Mouse (Mus musculus) B cell, adult (primary cell): Measurements from ENCODE around the gene Olfr488. TPM values are rescaled to one million over a fixed set of nuclear protein-coding genes. Genes with fewer than 3 reads are reported as not detected.

Source experiments
- total RNA-seq: library from RNA; stranded (reverse); gene quantifications from 4 replicates; pipeline ENCODE4 v1.2.4, GENCODE M21; 2023; ENCODE audit not compliant: inconsistent age

Olfr488 gene
- not detected in 4 replicates for total RNA-seq

DNA sequence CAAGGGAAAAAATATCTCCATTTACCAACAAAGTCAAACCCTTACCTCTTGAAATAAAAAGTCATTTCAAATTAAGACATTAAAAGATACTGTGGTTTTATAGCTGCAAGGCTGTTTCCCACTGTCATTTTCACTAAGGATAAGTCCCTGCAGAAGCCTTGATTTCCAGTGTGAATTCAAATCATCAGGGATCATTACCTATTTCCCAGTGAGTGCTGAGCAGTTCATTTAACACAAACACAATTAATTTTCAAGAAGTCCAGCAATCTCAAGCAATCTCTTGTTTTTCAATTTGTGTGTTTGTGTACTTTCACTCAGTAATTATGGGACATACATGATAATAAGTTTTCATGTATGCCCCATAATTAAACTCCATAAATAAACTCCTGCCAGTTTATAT, at the start of gene Olfr488:
Olfr488 (minus strand) TSS at position 101 of the 400 bp plus-strand sequence.

DNA sequence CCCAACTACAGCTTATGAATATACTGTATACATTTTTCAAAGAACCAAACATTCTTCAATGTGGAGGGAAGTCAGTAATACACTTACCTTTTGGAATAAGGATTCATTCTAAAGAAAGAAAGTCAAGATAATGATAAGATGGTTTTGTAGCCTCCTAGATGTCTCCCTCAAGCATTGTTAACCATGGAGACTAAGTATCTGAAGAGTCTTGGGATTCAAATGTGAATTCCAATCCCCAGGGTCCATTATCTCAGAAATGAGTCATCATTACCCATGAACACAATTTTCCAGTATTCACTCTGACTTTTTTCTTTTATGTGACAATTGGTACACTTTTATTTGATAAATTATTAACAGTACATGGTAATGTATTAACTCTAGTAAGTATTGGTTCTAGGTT, 30.7 kb upstream of the Olfr488 start, which contains the start of gene Olfr490:
Olfr490 (minus strand) TSS at position 101 of the 400 bp plus-strand sequence.

DNA sequence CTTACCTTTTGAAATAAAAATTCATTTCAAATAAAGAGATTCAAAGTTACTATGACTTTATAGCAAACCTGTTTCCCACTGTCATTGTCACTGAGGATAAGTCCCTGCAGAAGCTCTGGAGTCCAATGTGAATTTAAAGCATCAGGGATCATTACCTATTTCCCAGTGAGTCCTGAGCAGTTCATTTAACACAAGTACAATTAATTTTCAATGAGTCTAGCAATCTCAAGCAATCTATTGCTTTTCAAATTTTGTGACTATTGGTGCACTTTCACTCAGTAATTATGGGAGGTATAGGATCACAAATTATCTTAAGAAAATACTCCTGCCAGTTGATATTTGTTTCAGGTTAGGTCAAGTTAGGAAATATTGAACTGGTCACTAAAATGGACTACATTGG, 43.6 kb downstream of the Olfr488 start, which contains the start of gene Olfr487:
Olfr487 (minus strand) TSS at position 101 of the 400 bp plus-strand sequence.

Other genes starting within 250 kb of the Olfr488 start
- gene Olfr478, start 224.4 kb downstream of the Olfr488 start, total RNA-seq, result not detected in 4 replicates
- gene Olfr479, start 207.7 kb downstream of the Olfr488 start, total RNA-seq, result not detected in 4 replicates
- not detected in 4 replicates for gene Olfr480, start 191.0 kb downstream of the Olfr488 start, total RNA-seq
- not detected in 4 replicates for gene Olfr481, start 178.5 kb downstream of the Olfr488 start, total RNA-seq
- 0.87 to 1.7 TPM (median 1.3 TPM) in 4 replicates for gene Olfr482, start 160.8 kb downstream of the Olfr488 start, total RNA-seq
- not detected in 4 replicates for gene Olfr483, start 157.5 kb downstream of the Olfr488 start, total RNA-seq
- not detected in 4 replicates for gene Olfr484, start 130.9 kb downstream of the Olfr488 start, total RNA-seq
- not detected in 4 replicates for gene Olfr485, start 98.5 kb downstream of the Olfr488 start, total RNA-seq
- not detected in 4 replicates for gene Olfr486, start 85.6 kb downstream of the Olfr488 start, total RNA-seq
- not detected in 4 replicates for gene Olfr487, start 43.7 kb downstream of the Olfr488 start, total RNA-seq
- not detected in 4 replicates for gene Olfr490, start 30.6 kb upstream of the Olfr488 start, total RNA-seq
- not detected in 4 replicates for gene Olfr491, start 55.1 kb upstream of the Olfr488 start, total RNA-seq
- not detected in 4 replicates for gene Olfr492, start 65.3 kb upstream of the Olfr488 start, total RNA-seq
- not detected in 4 replicates for gene Olfr493, start 88.6 kb upstream of the Olfr488 start, total RNA-seq
- not detected in 4 replicates for gene Olfr494, start 107.0 kb upstream of the Olfr488 start, total RNA-seq
- gene Olfr495, start 134.8 kb upstream of the Olfr488 start, total RNA-seq, result not detected in 4 replicates
- gene Olfr497, start 162.1 kb upstream of the Olfr488 start, total RNA-seq, result not detected in 4 replicates
- gene Olfr498, start 207.0 kb upstream of the Olfr488 start, total RNA-seq, result not detected in 4 replicates